Mouse (Mus musculus) hindbrain, postnatal 0 days (tissue): ENCODE measurements around the gene Rgs17. TPM values are rescaled to one million over a fixed set of nuclear protein-coding genes. Genes with fewer than 3 reads are reported as not detected.

ENCODE experiments used
- ATAC-seq: fragments of 200-750 bp; cut with Nextera tagmentation; 2 replicates; pipeline ENCODE4 v1.8.0; 2017; ENCODE audit warnings: mild to moderate bottlenecking, moderate TSS enrichment, moderate library complexity
- DNase-seq: peaks from one replicate; pipeline ENCODE4 v3.0.0-alpha.2; 2015; ENCODE audit warnings: low spot score
- H3K27ac ChIP-seq: fragments of 300-500 bp; sonication (generic); 2 replicates; pipeline ENCODE4 v1.5.1; 2014; ENCODE audit warnings: mild to moderate bottlenecking
- H3K27me3 ChIP-seq: fragments of 300-500 bp; sonication (generic); 2 replicates; pipeline ENCODE4 v1.6.1; 2014; ENCODE audit warnings: low read length, mixed read lengths; ENCODE audit not compliant: insufficient read depth
- H3K36me3 ChIP-seq: fragments of 300-500 bp; sonication (generic); 2 replicates; pipeline ENCODE4 v1.6.1; 2014; ENCODE audit warnings: low read length, mixed read lengths; ENCODE audit not compliant: insufficient read depth
- H3K4me1 ChIP-seq: fragments of 300-500 bp; sonication (generic); 2 replicates; pipeline ENCODE4 v1.6.1; 2014; ENCODE audit warnings: antibody characterized with exemption, low read length, mixed read lengths; ENCODE audit not compliant: insufficient read depth
- H3K4me2 ChIP-seq: fragments of 300-500 bp; sonication (generic); 2 replicates; pipeline ENCODE4 v1.6.1; 2014; ENCODE audit warnings: low read depth, mild to moderate bottlenecking, low read length, moderate library complexity, mixed read lengths
- H3K4me3 ChIP-seq: fragments of 300-500 bp; sonication (generic); 2 replicates; pipeline ENCODE4 v1.5.1; 2014; ENCODE audit warnings: low read length
- H3K9ac ChIP-seq: fragments of 300-500 bp; sonication (generic); replicated peaks from 2 replicates; pipeline ENCODE4 v1.6.1; 2014; ENCODE audit warnings: mild to moderate bottlenecking, low read length, moderate library complexity, mixed read lengths
- H3K9me3 ChIP-seq: fragments of 300-500 bp; sonication (generic); 2 replicates; pipeline ENCODE4 v1.6.1; 2016; ENCODE audit warnings: low read length, mixed read lengths
- CTCF ChIP-seq: IDR thresholded peaks from 2 replicates; pipeline ENCODE4 v1.5.1; 2016; ENCODE audit warnings: antibody characterized with exemption, control low read depth, low read depth
- WGBS: fragments of 180-500 bp; shearing (Covaris S2); extraction: QIAGEN DNeasy Blood & Tissue Kit; methylation state at CpG from one replicate; pipeline ENCODE4 v1.1.7; 2014; 5-methylcytosine and 5-hydroxymethylcytosine counted together
- polyA plus RNA-seq: library from polyadenylated mRNA; unstranded; fragments of >200 nt; fragmentation: Nextera tagmentation; extraction: Ambion mirVana; gene quantifications from 2 replicates; pipeline ENCODE4 v1.2.1, GENCODE M21; 2015
- total RNA-seq: library from RNA; depleted of rRNA; stranded (reverse); fragments of >200 nt; gene quantifications from 2 replicates; pipeline ENCODE4 v1.2.3, GENCODE M21; 2014; rRNA removed

Gene Rgs17
- total and polyA plus RNA-seq, 2 experiments from 2014 or later: 34.4 to 53.0 TPM

DNA sequence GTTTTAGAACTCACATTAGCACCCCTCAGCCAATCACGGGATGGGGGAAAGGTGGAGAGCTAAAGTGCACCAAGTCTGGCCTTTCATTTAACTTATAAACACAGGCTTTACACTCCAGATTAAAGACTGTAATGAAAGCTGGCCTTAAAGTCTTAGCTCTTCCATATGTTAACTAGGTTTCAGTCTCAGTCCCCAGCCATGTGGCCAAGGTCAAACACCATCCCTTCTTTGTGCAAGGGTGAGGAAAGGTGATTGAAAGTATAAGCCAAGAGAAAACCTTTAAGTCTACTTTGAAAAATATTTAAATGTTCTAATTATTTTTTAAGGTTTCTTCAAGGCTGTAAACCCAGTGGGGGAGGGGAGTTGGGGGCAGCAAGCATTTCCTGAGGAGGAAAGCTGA, 118.5 kb downstream of the Rgs17 start:
- DNase-seq (no peak), ATAC-seq (no peak)
- 6% methylated on average over 1 of the region's 1 CpGs for WGBS
- H3K27me3 ChIP-seq: no peaks in the 10 kb centered on the region
- TF ChIP-seq CTCF: no peak
- H3K27ac ChIP-seq: no peak overlapping the region
- peak overlapping the region; percentile 70 for H3K4me3 ChIP-seq
- peak overlapping the region; percentile 100 for H3K4me2 ChIP-seq
- peaks cover 14% of the 10 kb centered on the region; the same call in 1 of the 2 replicates for H3K36me3 ChIP-seq
- no peaks in the 10 kb centered on the region for H3K9me3 ChIP-seq
- H3K9ac ChIP-seq: peak overlapping the region; percentile 51; the same call in 1 of the 2 replicates
- H3K4me1 ChIP-seq: peaks cover 12% of the 10 kb centered on the region; the same call in 1 of the 2 replicates

- Histone ChIP-seq H3K36me3 (peaks cover 14% of the 10 kb centered on the region), H3K9me3 (no peaks in the 10 kb centered on the region), H3K4me1 (peaks cover 12% of the 10 kb centered on the region; the same call in 1 of the 2 replicates), H3K27me3 (no peaks in the 10 kb centered on the region), H3K27ac (no peak overlapping the region), H3K9ac (no peak overlapping the region), H3K4me2 (peak overlapping the region; percentile 100), H3K4me3 (peak overlapping the region; percentile 70)
- DNase-seq (no peak), ATAC-seq (no peak)
- no peak for TF ChIP-seq CTCF
- WGBS: 34% methylated on average over 6 of the region's 6 CpGs
Observed at GRCm38 (mm10) chr10:5802866-5803265, 119.3 kb downstream of the Rgs17 start.

DNA sequence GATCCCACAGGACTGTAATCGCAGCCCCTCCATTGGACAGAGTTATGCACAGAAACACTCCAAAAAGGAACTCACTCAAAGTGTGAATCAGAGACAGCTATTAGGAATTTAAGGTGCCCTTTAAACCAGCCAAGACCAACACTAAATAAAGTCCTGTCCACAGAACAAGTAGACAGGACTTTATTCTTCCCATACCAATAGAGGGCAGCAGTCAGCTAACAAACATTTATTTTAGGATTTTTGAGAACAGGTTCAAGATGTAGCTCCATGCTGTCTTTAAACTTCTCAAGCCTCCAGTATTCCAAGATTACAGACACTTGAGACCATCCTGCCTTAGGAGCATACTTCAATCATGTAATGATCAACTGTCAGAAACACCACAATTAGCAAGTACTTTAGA, 121.7 kb downstream of the Rgs17 start:
- Histone ChIP-seq H3K9ac (no peak overlapping the region), H3K9me3 (no peaks in the 10 kb centered on the region), H3K27me3 (no peaks in the 10 kb centered on the region), H3K4me2 (no peak overlapping the region), H3K36me3 (peaks cover 14% of the 10 kb centered on the region), H3K4me1 (peaks cover 12% of the 10 kb centered on the region; the same call in 1 of the 2 replicates), H3K27ac (no peak overlapping the region), H3K4me3 (no peak overlapping the region)
- peak; percentile 60 for TF ChIP-seq CTCF
- DNase-seq (peak; percentile 53), ATAC-seq (no peak)
- 93% methylated on average over 1 of the region's 1 CpGs for WGBS

- Histone ChIP-seq H3K4me2 (no peak overlapping the region), H3K4me3 (no peak overlapping the region), H3K36me3 (peaks cover 14% of the 10 kb centered on the region), H3K27me3 (no peaks in the 10 kb centered on the region), H3K27ac (no peak overlapping the region), H3K4me1 (0 out of 2 replicates have a peak, but pooled peaks cover 6% of the 10 kb centered on the region), H3K9ac (no peak overlapping the region), H3K9me3 (no peaks in the 10 kb centered on the region)
- WGBS: 85% methylated on average over 4 of the region's 4 CpGs
- no peak for TF ChIP-seq CTCF
- no peak for DNase-seq
- no peak for ATAC-seq
Observed at GRCm38 (mm10) chr10:5798069-5798468, 124.1 kb downstream of the Rgs17 start.

DNA sequence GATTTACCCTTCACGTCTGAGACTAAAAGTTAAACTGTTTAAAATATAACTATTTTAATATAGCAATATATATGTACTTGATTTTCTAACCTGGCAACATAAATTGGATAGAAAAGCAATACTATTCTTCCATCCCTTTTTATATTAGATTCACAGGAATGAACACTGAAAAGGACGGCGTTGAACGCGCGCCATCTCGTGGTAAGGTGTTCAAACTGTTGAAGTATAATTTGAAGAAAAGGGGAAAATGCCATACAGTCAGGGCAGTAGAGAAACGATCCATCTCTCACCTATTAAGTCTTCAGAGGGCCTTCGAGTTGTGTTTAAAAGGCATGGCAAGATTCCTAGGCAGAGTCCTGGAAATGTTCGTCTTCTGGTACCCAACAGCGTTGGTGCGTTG, 131.5 kb downstream of the Rgs17 start:
- no peaks in the 10 kb centered on the region for H3K36me3 ChIP-seq
- H3K9ac ChIP-seq: no peak overlapping the region
- WGBS: 19% methylated on average over 12 of the region's 12 CpGs
- no peaks in the 10 kb centered on the region for H3K4me1 ChIP-seq
- no peaks in the 10 kb centered on the region for H3K9me3 ChIP-seq
- ATAC-seq: peak; percentile 49; the same call in 1 of the 2 replicates
- DNase-seq: peak; percentile 76
- TF ChIP-seq CTCF: peak; percentile 80
- H3K27me3 ChIP-seq: no peaks in the 10 kb centered on the region
- H3K4me3 ChIP-seq: no peak overlapping the region
- H3K4me2 ChIP-seq: no peak overlapping the region
- H3K27ac ChIP-seq: no peak overlapping the region

DNA sequence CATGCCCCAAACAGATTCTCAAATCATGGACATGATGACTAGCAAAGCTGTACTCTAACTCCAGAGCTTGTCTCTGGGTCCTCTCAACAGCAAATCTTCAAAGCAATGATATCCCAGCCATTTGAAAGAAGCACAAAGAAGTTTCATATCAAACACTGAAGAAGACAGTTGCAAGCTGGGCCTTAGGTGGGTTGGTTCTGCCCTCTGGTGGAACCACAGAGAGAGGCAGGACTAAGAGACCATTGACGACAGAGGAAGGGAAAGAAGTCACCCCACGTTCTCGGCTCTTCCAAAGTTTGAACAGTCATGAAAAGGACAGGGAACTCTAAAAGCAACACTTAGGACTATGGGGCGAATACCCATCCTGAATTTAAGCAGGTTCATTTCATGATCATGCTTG, 135.3 kb downstream of the Rgs17 start:
- DNase-seq: peak; percentile 69
- H3K9ac ChIP-seq: no peak overlapping the region

More for the DNA sequence above, 135.3 kb downstream of the Rgs17 start:
- no peaks in the 10 kb centered on the region for H3K27me3 ChIP-seq
- no peak overlapping the region for H3K27ac ChIP-seq
- H3K4me2 ChIP-seq: no peak overlapping the region
- peak; percentile 86 for TF ChIP-seq CTCF
- ATAC-seq: 0 out of 2 replicates have a peak, but pooled peaks have one; percentile 63
- no peaks in the 10 kb centered on the region for H3K9me3 ChIP-seq
- no peaks in the 10 kb centered on the region for H3K36me3 ChIP-seq
- 25% methylated on average over 4 of the region's 4 CpGs for WGBS
- no peak overlapping the region for H3K4me3 ChIP-seq
- H3K4me1 ChIP-seq: no peaks in the 10 kb centered on the region

Other genes with a start within 250 kb of the Rgs17 start
- gene Fbxo5, start 116.8 kb downstream of the Rgs17 start, total RNA-seq: 5.3 and 8.0 TPM in 2 replicates
- 10.0 and 12.0 TPM in 2 replicates for gene Fbxo5, start 116.8 kb downstream of the Rgs17 start, polyA plus RNA-seq
- gene Mtrf1l, start 98.5 kb downstream of the Rgs17 start, total RNA-seq: 7.3 and 12.2 TPM in 2 replicates
- 8.2 and 8.3 TPM in 2 replicates for gene Mtrf1l, start 98.5 kb downstream of the Rgs17 start, polyA plus RNA-seq